Mouse (Mus musculus) thymus, postnatal 4 days (tissue): Measurements from ENCODE around the gene Ccsap.
A peak's percentile ranks its signal among the peaks of the same experiment; 100 is the strongest.

Experiments
- DNase-seq: peaks from one replicate; pipeline ENCODE4 v3.0.0; 2021

The Ccsap gene

DNA sequence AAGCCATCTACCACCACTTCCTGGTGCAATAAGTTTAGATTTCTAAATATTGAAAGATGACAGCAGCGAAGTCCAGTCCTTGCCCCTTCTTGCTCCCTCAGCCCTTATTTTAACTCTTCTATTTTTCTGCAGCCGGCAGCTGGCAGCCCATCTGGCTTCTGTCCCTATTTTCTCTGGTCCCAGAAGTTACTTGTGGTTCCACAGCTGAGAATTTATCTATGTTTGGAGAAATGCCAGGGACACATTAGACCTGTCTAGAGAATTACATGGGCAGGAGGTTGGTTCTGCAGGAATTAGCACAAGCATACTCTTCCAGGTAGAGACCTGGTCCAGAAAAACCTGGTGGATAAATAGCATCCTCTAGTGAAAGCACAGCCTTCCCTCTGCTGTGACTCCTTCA lies 17.9 kb upstream of the Ccsap start:
- DNase-seq, result no peak

DNA sequence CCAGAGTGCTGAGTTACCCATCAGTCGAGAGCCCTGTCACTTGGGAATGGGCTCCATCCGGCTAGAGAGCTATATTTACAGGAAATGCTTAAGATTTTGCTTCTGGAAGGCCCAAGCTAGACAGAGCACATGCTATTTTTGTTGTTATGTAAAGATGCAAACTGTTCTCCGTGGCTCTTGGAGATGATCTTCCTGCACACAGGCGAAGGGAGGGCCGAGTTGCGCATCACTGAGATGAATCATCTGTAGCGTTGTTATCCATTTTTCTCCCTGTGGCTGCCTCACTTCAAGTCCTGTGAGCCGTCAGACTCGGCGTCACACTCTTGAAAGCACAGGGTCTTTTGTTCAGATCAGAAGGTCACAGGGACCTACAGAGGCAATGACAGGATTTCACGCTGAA lies 14.3 kb upstream of the Ccsap start:
- no peak for DNase-seq

DNA sequence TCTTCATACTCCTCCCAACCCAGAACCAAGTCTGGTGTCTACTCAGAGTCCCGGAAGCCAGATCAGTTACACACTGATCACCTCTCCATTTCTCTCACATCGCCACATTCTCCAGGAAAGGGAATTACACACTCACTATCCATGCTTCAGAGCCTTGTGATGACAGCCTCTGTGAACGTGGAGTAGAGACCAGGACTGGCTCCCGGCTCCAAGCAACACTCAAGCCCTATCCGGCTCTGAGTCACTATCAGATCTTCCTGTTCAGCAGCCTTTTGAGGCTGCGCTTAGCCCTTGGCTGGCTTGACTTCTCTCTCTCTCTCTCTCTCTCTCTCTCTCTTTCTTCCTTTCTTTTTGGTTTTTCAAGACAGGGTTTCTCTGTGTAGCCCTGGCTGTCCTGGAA lies 13.4 kb upstream of the Ccsap start:
- no peak for DNase-seq

DNA sequence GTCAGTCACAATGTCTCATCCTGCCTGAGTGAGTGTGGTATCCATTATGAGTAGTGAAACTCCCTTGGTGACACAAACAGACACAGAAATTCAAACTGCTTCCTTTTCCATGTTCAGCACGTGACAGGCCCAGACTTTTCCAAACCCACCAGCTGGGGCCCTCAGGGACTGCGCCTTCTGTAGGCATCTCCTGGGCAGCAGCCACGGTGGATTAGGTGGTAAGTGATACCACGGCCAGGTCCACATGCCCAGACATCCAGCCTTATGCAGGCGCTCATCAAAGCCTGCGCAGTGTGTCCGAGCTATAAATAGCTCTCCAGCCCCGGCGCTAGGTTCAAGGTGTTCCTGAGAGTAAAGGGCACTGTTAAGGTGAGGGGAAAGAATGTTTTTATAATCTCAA lies 12.0 kb upstream of the Ccsap start:
- DNase-seq, result no peak

DNA sequence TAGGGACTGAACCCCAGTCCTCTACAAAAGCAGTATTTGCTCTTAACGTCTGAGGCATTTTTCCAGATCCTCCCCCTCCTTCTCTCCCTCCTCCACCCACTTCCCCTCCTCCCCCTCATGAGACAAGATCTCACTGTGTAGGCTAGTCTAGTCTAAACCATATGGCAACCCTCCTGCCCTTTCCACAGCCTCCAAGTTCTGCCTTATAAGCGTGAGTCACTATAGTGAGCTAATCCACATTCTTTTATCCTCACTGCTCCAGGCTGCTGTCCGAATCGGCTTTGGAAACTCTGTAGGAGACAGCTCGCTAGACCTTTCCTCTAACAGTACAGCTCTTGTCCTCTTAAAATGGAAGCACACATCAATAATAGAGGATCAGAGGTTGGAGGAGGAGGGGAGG lies 7.0 kb upstream of the Ccsap start:
- DNase-seq, result no peak

DNA sequence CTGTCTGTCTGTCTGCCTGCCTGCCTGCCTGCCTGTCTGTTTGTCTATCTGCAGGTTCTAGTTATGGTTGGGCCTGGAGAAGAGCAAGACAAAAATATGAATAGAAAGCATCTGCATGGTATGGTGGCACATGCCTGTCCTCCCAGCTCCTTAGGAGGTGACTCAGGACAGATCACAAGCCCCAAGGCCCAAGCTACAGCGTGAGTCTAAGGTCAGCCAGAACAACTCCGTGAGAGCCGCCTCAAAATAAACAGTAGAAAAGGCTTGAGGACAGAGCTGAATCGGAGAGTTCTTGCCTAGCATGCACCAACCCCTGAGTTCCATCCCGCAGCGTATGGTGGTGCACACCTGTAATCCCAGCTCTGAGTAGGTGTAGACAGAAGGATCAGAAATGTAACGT lies 5.8 kb upstream of the Ccsap start:
- no peak for DNase-seq

DNA sequence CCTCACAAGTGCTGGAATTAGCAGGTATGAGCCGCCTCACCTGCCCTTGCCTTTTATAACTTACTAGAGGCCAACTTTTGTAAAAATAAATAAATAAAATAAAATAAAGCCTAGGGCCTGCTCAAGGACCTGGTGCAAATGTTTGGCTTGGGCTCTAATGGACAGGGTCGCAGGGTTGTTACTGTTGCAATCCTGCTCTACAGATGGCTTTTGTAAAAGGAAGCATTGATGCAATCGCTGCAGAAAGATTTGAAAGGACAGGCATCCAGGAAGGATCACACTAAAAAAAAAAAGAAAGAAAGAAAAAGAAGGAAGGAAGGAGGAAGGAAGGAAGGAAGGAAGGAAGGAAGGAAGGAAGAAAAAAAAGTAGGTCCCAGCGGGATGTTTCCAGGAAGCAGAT lies 377 bp upstream of the Ccsap start:
- DNase-seq, result no peak

DNA sequence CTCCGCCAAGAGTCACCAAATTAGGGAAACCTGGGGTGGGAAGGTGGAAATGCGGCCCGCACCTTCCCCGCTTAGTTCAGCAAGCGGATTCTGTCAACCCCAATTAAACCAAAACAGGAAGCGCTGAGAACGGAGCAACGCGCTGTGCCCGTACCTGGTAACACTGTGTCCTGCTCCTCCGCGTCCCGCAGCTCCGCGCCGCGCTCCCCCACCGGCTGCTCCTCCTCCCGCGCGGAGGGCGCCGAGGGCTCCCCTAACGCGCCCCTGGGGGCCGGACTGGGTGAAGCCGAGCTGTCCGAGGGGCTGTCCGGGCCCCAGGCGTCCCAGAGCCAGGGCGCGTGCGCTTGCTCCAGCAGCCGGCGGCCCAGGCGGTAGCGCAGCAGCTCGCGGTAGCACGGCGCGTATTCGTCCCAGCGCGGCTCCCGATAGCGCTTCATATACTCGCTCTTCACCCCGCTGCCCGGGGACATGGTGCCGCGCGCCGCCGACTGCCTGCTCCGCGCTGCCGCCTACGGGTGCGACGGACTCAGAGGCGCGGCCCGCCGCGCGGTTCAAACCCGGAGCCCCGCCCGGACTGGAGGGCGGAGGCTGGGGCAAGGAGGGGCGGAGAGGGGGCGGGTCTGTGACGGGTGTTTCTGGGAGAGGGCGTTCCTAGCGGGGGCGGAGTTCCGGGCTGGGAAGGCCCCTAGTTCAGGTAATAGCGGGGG lies 915 bp downstream of the Ccsap start:
- DNase-seq, result peak; percentile 97

DNA sequence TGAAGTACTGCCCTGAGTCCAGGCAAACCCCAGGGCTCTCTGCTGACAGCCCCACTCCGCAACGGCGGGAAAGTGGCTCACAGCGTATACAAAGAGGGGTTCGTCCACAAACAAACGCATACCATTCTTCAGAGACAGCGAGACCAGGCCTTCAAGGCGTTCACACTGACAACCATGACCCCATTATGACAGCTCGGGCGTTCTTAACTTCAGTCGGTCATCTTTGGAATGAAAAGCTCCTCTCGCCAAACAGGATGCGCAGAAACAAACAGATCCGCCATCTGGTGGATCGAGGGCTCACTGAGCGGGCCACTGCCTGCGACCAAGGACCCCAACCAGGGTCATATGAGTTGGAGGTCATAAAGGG lies 1.5 kb downstream of the Ccsap start:
- DNase-seq, result no peak

DNA sequence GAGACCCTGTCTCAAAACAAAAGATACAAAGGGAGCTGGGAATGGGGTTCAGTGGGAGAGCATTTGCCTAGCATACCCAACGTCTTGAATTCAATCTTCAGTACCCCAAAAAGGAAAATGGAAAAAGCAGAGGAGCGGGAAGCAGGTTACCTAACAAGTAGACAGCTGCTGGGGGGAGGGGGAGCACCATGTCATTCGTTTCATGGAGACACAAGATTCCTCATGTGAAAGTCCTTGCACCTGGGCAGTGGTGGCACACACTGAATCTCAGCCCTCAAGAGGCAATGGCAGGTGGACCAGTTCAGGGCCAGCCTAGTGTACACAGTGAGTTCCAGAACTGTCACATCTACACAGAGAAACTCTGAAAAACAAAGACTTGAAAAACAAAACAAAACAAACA lies 2.6 kb downstream of the Ccsap start:
- no peak for DNase-seq

DNA sequence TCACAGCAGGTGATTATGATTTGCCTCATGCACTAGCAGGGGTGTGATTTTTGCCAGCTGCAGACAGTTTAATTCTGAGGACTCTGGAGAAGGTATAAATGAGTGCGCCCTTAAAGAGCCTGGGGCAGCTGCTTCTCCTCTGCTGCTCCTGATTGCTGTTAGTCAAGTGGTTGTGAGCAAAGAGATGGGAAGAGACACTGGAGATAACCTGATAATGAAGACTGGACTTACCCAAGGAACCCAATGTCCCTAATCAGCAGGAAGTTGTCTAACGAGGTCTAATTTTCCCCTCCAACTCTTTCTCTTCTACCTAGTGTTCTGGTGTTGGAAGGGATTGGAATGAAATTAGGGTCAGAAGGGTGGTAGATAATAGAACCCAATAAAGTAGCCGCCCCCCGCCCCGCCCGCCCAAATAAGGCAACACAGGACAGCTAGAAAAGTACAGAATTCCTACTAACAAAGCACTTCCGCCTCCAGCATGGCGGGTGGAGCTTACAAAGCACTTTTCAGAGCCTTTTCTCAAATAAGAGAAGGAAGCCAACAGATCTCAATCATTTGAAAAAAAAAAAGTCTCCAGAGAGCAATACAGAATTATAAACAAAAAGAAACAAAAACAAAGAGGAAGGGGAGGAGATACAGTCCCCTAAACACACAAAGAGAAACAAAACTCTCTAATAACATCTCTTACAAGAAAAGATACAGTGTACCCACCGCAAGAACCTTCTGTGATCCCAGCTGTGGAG lies 5.1 kb downstream of the Ccsap start:
- DNase-seq, result no peak

DNA sequence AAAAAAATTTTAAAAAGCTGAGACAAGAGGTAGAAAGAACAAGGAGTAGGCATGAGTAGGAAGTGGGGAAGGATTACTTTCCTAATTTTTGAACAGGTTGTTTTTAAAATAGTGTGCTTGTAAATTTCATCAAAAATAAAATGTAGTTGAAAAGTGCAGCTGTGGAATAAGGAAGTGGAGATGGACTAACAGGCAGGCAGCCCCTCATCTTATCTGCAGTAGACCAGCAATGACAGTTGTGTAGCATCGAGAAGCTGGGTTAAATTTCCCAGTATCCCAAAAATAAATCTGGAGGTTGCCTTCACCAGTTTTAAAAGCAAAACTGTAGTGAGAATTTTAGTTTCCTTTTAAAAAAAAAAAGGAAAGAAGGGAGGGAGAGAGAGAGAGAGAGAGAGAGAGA lies 5.8 kb downstream of the Ccsap start:
- no peak for DNase-seq

DNA sequence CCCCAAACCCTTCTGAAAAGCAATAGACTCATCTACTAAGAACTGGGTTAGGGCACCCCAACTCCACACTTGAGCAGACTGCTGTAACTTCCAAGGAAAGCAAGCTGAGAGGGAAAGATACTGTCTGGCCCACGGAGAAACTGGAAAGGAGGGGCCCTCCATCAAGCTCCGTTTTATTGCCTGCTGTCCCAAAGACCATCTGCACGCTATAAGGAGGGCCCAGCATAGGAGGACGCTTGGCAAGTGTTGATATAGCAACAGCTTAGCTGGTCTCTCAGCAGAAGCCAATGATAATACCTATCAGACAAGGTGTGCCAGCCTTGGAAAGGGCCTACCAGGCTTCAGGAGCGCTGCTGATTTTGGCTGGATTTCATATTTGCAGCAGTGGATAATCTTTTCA lies 8.4 kb downstream of the Ccsap start:
- no peak for DNase-seq

DNA sequence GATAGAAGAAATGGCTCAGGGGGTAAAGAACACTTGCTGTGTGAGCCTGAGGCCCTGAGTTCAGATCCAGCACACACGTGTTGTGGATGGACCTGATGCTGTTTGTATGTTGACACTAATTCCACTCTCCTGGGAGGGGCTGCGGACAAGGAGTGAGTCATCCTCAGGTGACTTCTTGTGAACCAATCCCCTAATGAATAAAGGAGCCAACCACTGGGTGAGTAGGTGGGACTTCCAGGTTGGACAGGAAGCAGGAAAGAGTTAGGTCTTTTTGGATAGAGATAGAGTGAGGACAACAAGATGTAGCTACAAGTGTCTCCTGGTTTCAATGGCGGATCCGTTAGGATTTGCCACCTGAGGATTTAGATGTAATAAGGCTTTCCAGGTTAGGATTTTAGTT lies 10.7 kb downstream of the Ccsap start:
- DNase-seq, result no peak

DNA sequence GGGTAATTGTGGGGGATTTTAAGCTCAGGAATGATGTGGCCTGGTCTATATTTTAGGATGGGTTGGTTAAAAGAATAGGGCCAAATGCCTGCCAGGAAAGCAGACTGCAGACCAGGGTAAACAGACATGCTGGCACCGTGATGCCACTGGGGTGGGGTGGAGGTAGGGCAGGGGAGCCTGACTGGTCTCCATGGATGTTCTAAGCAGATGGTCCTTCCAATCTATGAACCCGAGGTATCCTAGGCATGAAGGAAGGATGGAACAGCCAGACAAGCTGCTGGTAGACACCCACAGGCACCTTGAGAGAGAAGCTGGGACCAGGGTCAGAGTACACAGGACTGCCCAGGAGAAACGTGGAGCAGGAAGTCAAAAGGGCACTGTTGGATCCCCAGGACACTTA lies 12.5 kb downstream of the Ccsap start:
- DNase-seq, result no peak

DNA sequence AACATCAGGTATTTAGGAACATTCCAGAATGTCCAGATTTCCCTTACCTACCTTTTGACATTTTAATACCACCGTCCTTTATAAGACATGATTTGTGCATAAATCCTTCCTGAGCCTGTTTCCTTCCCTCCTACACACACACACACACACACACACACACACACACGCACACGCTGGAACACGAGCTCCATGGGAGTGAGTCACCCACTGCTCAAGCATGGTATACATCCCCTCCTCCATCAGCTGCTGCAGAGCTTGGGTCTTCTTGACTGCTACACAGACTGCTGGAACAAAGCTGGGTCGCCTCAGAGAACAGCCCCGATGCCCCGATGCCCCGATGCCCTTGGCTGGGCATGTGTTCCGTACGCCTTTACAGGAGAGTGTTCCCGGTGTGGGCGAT lies 13.5 kb downstream of the Ccsap start:
- DNase-seq, result no peak

DNA sequence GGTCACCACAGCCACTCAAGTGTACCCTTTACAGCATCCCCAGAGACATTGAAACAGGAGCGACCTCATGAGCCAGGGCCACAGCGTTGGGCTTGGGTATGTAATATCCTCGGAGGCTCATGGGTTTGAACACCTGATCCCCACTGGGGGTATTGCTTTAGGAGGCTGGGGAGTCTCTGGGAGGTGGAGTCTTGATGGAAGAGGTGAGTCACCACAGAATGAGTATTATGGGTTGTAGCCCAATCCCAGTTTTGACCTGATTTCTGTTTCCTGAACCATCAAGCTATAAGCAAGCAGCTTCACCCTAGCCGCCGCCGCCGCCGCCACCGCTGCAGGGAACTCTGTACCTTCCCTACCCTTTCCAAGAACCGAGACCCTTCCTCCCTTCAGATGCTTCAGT lies 14.0 kb downstream of the Ccsap start:
- DNase-seq, result no peak

DNA sequence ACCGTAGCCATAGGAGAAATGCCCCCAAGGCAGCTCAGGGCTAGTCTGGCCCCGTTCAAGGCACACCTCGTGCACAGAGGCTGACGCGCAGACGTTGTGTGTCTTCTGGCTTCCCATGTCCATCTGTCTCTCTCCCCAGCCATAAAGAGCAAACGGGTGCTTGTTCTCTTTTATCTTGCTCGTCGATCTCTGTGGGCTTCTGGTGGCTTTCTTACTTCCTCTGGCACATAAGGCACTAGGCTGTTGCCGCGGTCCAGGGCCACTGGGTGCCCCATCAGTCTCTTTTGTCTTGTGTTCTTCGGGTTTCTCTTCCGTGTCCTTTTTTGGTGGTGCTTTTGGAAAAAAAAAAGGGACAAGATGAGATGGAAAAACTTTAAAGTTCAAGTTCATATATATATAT lies 14.9 kb downstream of the Ccsap start:
- DNase-seq, result peak; percentile 20

DNA sequence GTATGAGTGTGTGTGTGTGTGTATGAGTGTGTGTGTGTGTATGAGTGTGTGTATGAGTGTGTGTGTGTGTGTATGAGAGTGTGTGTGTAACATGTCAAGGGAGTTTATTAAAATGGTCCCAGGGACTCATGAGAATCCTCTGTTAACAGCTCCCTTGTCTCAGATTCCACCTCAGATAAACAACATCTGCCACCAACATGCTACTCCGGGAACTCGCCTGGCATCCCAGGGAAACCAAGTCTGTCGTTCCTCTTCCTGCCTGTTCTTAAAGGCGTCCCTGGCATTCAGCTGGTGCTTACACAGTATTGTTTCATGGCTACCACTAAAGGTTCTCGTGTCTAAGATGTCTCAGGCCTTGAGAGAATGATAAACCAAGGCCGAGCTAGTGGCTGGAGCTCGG lies 15.7 kb downstream of the Ccsap start:
- no peak for DNase-seq

DNA sequence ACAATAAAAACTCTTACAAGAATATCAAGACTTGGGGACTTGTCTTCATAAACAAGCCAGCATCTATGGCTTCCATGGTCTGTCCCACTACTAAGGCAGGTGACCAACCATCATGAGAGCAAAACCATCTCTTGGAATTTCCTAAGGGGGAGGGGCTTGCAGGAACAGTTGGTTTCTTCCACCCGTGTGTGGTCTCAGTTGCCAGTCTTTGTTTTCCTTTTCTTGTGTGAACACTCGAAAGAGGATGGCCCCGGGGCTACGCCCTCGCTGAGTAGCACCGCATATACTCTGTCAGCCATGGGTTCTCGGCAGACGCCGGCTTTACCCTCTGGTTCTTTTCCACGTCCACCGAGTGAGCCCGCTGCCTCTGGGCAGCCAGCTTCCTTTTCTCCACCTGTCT lies 17.9 kb downstream of the Ccsap start:
- DNase-seq, result no peak

DNA sequence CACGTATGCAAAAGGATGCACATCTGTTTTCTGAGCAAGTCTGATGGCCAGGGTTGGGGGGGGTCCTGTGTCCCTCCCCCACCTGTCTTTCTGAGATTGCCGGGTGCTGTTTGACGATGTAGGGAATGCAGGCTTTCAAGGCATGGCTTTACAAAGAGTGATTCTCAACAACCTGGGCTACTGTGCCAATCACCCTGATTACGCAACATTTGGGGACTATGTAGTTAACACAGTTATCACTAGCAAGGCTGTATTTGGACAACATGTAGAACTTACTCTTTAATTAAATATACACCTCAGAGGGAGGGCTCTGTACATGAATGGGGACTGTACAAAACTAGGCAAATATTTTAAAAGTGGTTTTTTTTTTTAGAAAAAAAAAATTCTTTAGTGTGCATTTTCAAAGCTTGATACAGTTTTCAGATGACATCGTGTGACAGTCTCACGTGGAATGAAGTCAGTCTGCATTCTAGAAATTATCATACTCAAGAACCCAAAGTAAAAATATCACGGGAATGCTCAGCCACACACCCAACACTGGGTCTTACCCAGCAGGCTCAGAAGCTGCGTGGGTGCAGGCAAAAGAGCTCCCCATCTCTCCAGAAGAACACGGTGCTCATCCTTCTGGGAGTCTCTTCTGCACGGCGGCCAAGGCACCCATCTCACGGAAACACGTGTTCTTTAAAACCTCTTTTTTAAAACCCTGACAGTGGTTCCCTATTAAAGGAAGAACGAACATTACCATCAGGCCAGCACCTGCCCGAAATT lies 19.2 kb downstream of the Ccsap start:
- DNase-seq, result no peak

DNA sequence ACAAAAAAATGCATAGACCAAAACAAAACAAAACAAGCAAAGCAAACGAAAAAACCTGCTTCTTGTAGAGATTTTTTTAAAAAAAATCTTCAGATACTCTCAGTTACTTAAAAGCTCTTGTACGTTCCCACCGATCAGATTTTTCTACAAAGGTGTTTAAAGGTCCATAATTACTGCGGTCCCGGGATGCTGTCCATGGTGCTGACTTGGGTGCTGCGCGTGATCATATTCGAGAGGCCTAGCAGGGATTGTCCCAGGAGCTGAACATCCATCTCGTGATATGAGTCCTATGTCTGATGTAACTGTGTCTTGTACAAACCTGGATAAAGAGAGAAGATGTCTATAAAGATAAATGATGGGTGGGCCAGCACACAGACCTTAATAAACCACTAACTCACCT lies 21.5 kb downstream of the Ccsap start:
- peak; percentile 51 for DNase-seq

DNA sequence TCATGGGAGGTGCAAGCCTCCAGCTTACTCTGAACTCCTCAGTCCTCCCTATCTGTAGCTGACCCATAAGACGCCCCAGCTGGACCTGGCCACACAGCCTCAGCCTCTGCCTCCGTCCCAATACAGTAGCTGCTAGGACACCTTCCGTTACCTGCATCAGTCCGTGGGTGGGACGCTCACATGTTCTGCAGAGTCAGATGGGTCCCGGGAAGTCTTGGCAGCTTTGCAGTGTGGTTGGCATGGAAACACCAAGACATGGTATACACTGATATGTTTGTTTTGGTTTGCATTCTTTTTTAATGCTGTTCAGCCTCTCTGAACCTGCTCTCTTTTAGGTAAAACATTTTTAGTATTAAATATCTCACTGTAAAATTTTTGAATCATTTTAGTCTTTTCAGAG lies 23.7 kb downstream of the Ccsap start:
- DNase-seq, result no peak

DNA sequence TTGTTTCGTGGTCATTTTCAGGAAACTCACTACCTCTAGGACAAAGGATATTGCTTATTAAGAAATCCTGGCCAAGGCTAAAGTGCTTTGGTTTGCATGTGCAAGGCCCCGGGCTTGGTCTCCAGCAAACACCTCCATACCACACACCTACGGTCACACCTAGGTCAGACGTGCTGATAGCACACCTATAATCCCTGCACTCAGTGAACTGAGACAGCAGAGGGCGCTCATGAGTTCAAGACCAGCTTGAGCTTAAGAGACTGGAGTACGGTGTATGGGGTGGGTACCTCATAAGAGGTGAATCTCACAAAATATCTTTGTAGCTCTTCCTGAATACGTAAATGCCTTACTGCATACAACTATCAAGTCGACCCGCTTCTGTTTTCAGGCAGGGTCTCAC lies 24.6 kb downstream of the Ccsap start:
- peak; percentile 85 for DNase-seq
